Mouse (Mus musculus) small intestine, adult 2 months (tissue): Measurements from ENCODE around the gene Cbx2.

Source experiments
- CTCF ChIP-seq: fragments of 200-500 bp; IDR thresholded peaks from 2 replicates; pipeline ENCODE4 v1.5.1; 2012; ENCODE audit warnings: low read depth, mild to moderate bottlenecking, control low read depth, inconsistent platforms, low read length, moderate library complexity, mixed read lengths; ENCODE audit not compliant: insufficient replicate concordance, insufficient read length; ENCODE audit errors: extremely low read depth
- POLR2A ChIP-seq: fragments of 200-500 bp; IDR thresholded peaks from 2 replicates; pipeline ENCODE4 v1.6.1; 2012; ENCODE audit warnings: low read depth, mild to moderate bottlenecking, control low read depth, inconsistent platforms, low read length, moderate library complexity

DNA sequence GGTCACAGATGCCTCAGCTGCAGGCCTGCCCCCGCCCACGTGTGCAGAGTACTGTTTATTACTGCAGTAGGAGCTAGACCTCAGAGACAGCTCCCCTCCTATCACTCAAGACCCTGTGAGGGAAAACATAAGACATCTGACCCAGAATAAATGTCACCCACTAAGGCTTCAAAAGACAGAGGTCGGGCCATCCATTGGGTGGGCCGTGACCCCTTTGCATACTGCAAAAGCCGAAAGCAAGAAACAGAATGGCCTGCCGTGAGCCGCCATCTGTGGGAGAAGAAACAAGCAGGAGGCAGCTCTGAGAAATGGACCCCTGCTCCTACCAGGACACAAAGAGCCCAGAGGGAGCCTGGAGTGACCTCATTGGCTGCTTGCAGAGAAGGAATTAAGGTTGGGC, 5.3 kb upstream of the Cbx2 start:
- TF ChIP-seq POLR2A, result no peak
- TF ChIP-seq CTCF, result no peak
